Mouse (Mus musculus) bone marrow, adult 2 months (tissue): Measurements from ENCODE around the gene Ptpn5.

Experiments used
- CTCF ChIP-seq: fragments of 200-500 bp; IDR thresholded peaks from 2 replicates; pipeline ENCODE4 v1.5.1; 2011; ENCODE audit warnings: low read length, control low read depth; ENCODE audit not compliant: control insufficient read depth, insufficient read depth
- POLR2A ChIP-seq: fragments of 200-500 bp; IDR thresholded peaks from 2 replicates; pipeline ENCODE4 v1.6.1; 2011; ENCODE audit warnings: low read depth, mild to moderate bottlenecking, control low read depth, low read length, borderline replicate concordance; ENCODE audit not compliant: control insufficient read depth

DNA sequence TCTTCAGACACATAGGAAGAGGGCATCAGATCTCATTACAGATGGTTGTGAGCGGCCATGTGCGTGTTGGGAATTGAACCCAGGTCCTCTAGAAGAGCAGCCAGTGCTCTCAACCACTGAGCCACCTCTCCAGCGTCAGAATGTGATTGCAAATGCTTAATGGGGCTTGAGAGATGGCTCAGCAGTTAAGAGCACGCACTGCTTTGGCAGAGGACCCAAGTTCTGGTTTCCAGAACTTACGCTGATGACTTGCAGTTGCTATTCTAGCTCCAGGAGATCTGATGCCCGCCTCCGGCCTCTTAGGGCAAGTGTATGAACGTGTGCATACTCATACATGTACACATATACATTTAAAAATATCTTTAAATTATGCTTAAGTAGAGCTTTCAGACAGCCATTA is 98.1 kb downstream of the Ptpn5 start:
- TF ChIP-seq CTCF: no peak
- no peak for TF ChIP-seq POLR2A
